Mouse (Mus musculus) myocyte (in vitro differentiated cells): ENCODE data around the gene Gpsm2.

Source experiments
- CEBPB ChIP-seq: IDR thresholded peaks from 2 replicates; pipeline ENCODE4 v1.6.1; 2011; ENCODE audit warnings: mild to moderate bottlenecking, moderate library complexity; ENCODE audit not compliant: poor library complexity, insufficient read depth, severe bottlenecking
- E2F4 ChIP-seq: IDR thresholded peaks from one replicate; pipeline ENCODE4 v1.6.1; 2011; ENCODE audit warnings: mild to moderate bottlenecking, control low read depth, moderate library complexity; ENCODE audit not compliant: insufficient read depth
- MAX ChIP-seq: IDR thresholded peaks from one replicate; pipeline ENCODE4 v1.6.1; 2011; ENCODE audit warnings: low read depth, mild to moderate bottlenecking, control low read depth
- MYOD1 ChIP-seq, 3 experiments: IDR thresholded peaks; one replicate each; pipeline ENCODE4 v1.6.1; 2011; ENCODE audit warnings: control low read depth in 2 of 3, low read depth in 2 of 3, mild to moderate bottlenecking in 2 of 3, moderate library complexity in 1 of 3; ENCODE audit not compliant: insufficient read length in 2 of 3, control insufficient read depth in 1 of 3
- MYOG ChIP-seq, 3 experiments: IDR thresholded peaks; one replicate each; pipeline ENCODE4 v1.6.1; 2011; ENCODE audit warnings: control low read depth in 2 of 3, low read depth in 2 of 3, mild to moderate bottlenecking in 2 of 3; ENCODE audit not compliant: insufficient read length in 2 of 3, control insufficient read depth in 1 of 3, insufficient read depth in 1 of 3
- POLR2A ChIP-seq: IDR thresholded peaks from one replicate; pipeline ENCODE4 v1.6.1; 2011; ENCODE audit warnings: low read depth, mild to moderate bottlenecking, control low read depth, moderate library complexity; ENCODE audit not compliant: insufficient read length
- POLR2AphosphoS2 ChIP-seq: IDR thresholded peaks from one replicate; pipeline ENCODE4 v1.6.1; 2011; ENCODE audit warnings: low read depth, control low read depth; ENCODE audit not compliant: insufficient read length
- TCF12 ChIP-seq: IDR thresholded peaks from one replicate; pipeline ENCODE4 v1.6.1; 2011; ENCODE audit warnings: mild to moderate bottlenecking, control low read depth; ENCODE audit not compliant: poor library complexity, insufficient read depth, severe bottlenecking
- TCF3 ChIP-seq: IDR thresholded peaks from one replicate; pipeline ENCODE4 v1.6.1; 2011; ENCODE audit warnings: low read depth, control low read depth; ENCODE audit not compliant: insufficient read length
- USF1 ChIP-seq: IDR thresholded peaks from one replicate; pipeline ENCODE4 v1.6.1; 2011; ENCODE audit warnings: low read depth, mild to moderate bottlenecking, control low read depth, moderate library complexity

- TF ChIP-seq POLR2A (no peak), POLR2AphosphoS2 (no peak), MAX (no peak), TCF12 (no peak), MYOG (IDR thresholded peaks at IDR 0.05; ENCODE audit: control insufficient read depth in 1 of 3, insufficient read depth in 1 of 3, insufficient read length in 2 of 3, low read depth in 2 of 3) (no peak), E2F4 (no peak), CEBPB (no peak), USF1 (no peak), MYOD1 (IDR thresholded peaks at IDR 0.05; ENCODE audit: control insufficient read depth in 1 of 3, insufficient read length in 2 of 3, low read depth in 2 of 3) (no peak), TCF3 (no peak)
Measured at GRCm38 (mm10) chr3:108755542-108755941, 33.4 kb upstream of the Gpsm2 start.
